Mouse (Mus musculus) limb, embryonic 10.5 days (tissue): ENCODE results near the gene Ccnd3. TPM values are rescaled to one million over a fixed set of nuclear protein-coding genes. Genes with fewer than 3 reads are reported as not detected.

Experiments
- DNase-seq: peaks from one replicate; pipeline ENCODE4 v3.0.0-alpha.2; 2017; ENCODE audit warnings: low spot score
- H3K27ac ChIP-seq: fragments of 300-500 bp; sonication (generic); 2 replicates; pipeline ENCODE4 v1.5.1; 2016; ENCODE audit warnings: mild to moderate bottlenecking
- H3K27me3 ChIP-seq: fragments of 300-500 bp; sonication (generic); 2 replicates; pipeline ENCODE4 v1.6.1; 2016; ENCODE audit warnings: low read depth, mild to moderate bottlenecking; ENCODE audit not compliant: poor library complexity, severe bottlenecking
- H3K36me3 ChIP-seq: fragments of 300-500 bp; sonication (generic); 2 replicates; pipeline ENCODE4 v1.6.1; 2016; ENCODE audit warnings: mild to moderate bottlenecking, moderate library complexity
- H3K4me1 ChIP-seq: fragments of 300-500 bp; sonication (generic); 2 replicates; pipeline ENCODE4 v1.6.1; 2016
- H3K4me3 ChIP-seq: fragments of 300-500 bp; sonication (generic); 2 replicates; pipeline ENCODE4 v1.5.1; 2016; ENCODE audit warnings: mild to moderate bottlenecking, moderate library complexity
- H3K9me3 ChIP-seq: fragments of 300-500 bp; sonication (generic); replicated peaks from 2 replicates; pipeline ENCODE4 v1.6.1; 2016; ENCODE audit warnings: mild to moderate bottlenecking
- WGBS: fragments of 180-500 bp; shearing (Covaris S2); methylation state at CpG from one replicate; pipeline ENCODE4 v1.1.7; 2016; 5-methylcytosine and 5-hydroxymethylcytosine counted together
- polyA plus RNA-seq: library from polyadenylated mRNA; unstranded; fragments of >200 nt; fragmentation: Nextera tagmentation; extraction: Ambion mirVana; gene quantifications from 2 replicates; pipeline ENCODE4 v1.2.1, GENCODE M21; 2016

Gene Ccnd3
- polyA plus RNA-seq, 1 experiment from 2014 or later, result 405 TPM

- no peaks in the 10 kb centered on the region for H3K27me3 ChIP-seq
- 92% methylated on average over 12 of the region's 12 CpGs for WGBS
- DNase-seq, result no peak
- no peaks in the 10 kb centered on the region for H3K36me3 ChIP-seq
- peaks cover 8% of the 10 kb centered on the region for H3K4me1 ChIP-seq
- no peak overlapping the region for H3K4me3 ChIP-seq
- no peaks in the 10 kb centered on the region for H3K9me3 ChIP-seq
- no peak overlapping the region for H3K27ac ChIP-seq
Measured at GRCm38 (mm10) chr17:47545154-47545553, 40.3 kb downstream of the Ccnd3 start.

GRCm38 (mm10) chr17:47545861-47546331 lies 41.0 kb downstream of the Ccnd3 start:
- 80% methylated on average over 17 of the region's 17 CpGs for WGBS
- Histone ChIP-seq H3K36me3 (no peaks in the 10 kb centered on the region), H3K27me3 (no peaks in the 10 kb centered on the region), H3K27ac (no peak overlapping the region), H3K4me3 (no peak overlapping the region), H3K4me1 (peaks cover 8% of the 10 kb centered on the region), H3K9me3 (no peaks in the 10 kb centered on the region)
- no peak for DNase-seq

- no peak overlapping the region for H3K27ac ChIP-seq
- no peak overlapping the region for H3K4me3 ChIP-seq
- 83% methylated on average over 7 of the region's 7 CpGs for WGBS
- no peaks in the 10 kb centered on the region for H3K36me3 ChIP-seq
- no peak for DNase-seq
- no peaks in the 10 kb centered on the region for H3K9me3 ChIP-seq
- H3K4me1 ChIP-seq, result no peaks in the 10 kb centered on the region
- no peaks in the 10 kb centered on the region for H3K27me3 ChIP-seq
Measured at GRCm38 (mm10) chr17:47551049-47551448, 46.2 kb downstream of the Ccnd3 start.

GRCm38 (mm10) chr17:47552994-47553393 lies 48.1 kb downstream of the Ccnd3 start:
- H3K4me3 ChIP-seq, result no peak overlapping the region
- H3K36me3 ChIP-seq, result no peaks in the 10 kb centered on the region
- no peak for DNase-seq
- H3K27ac ChIP-seq, result no peak overlapping the region
- no peaks in the 10 kb centered on the region for H3K4me1 ChIP-seq
- no peaks in the 10 kb centered on the region for H3K9me3 ChIP-seq
- H3K27me3 ChIP-seq, result no peaks in the 10 kb centered on the region

- no peaks in the 10 kb centered on the region for H3K27me3 ChIP-seq
- no peaks in the 10 kb centered on the region for H3K9me3 ChIP-seq
- WGBS, result 63% methylated on average over 10 of the region's 10 CpGs
- H3K4me1 ChIP-seq, result no peaks in the 10 kb centered on the region
- no peaks in the 10 kb centered on the region for H3K36me3 ChIP-seq
- no peak for DNase-seq
- H3K27ac ChIP-seq, result no peak overlapping the region
- H3K4me3 ChIP-seq, result no peak overlapping the region
Measured at GRCm38 (mm10) chr17:47554621-47555020, 49.8 kb downstream of the Ccnd3 start.

- Histone ChIP-seq H3K9me3 (no peaks in the 10 kb centered on the region), H3K27me3 (no peaks in the 10 kb centered on the region), H3K4me3 (no peak overlapping the region), H3K36me3 (no peaks in the 10 kb centered on the region), H3K27ac (no peak overlapping the region), H3K4me1 (no peaks in the 10 kb centered on the region)
- WGBS, result 69% methylated on average over 3 of the region's 3 CpGs
- DNase-seq, result no peak
Measured at GRCm38 (mm10) chr17:47557179-47557578, 52.3 kb downstream of the Ccnd3 start.

- WGBS, result 54% methylated on average over 6 of the region's 6 CpGs
Measured at GRCm38 (mm10) chr17:47559726-47560125, 54.9 kb downstream of the Ccnd3 start.

GRCm38 (mm10) chr17:47562875-47563274 lies 58.0 kb downstream of the Ccnd3 start:
- Histone ChIP-seq H3K9me3 (no peaks in the 10 kb centered on the region), H3K36me3 (no peaks in the 10 kb centered on the region), H3K4me3 (no peak overlapping the region), H3K27me3 (no peaks in the 10 kb centered on the region), H3K27ac (no peak overlapping the region), H3K4me1 (peaks cover 5% of the 10 kb centered on the region)
- WGBS, result 87% methylated on average over 6 of the region's 6 CpGs
- DNase-seq, result no peak

More at GRCm38 (mm10) chr17:47559726-47560125, 54.9 kb downstream of the Ccnd3 start:
- no peak for DNase-seq
- no peaks in the 10 kb centered on the region for H3K36me3 ChIP-seq
- H3K27ac ChIP-seq, result 0 out of 2 replicates have a peak overlapping the region, but pooled peaks have one; percentile 22
- no peaks in the 10 kb centered on the region for H3K4me1 ChIP-seq
- no peak overlapping the region for H3K4me3 ChIP-seq
- H3K9me3 ChIP-seq, result no peaks in the 10 kb centered on the region
- H3K27me3 ChIP-seq, result no peaks in the 10 kb centered on the region

- Histone ChIP-seq H3K9me3 (no peaks in the 10 kb centered on the region), H3K4me3 (no peak overlapping the region), H3K4me1 (peaks cover 5% of the 10 kb centered on the region), H3K27me3 (no peaks in the 10 kb centered on the region), H3K27ac (no peak overlapping the region), H3K36me3 (no peaks in the 10 kb centered on the region)
- 74% methylated on average over 5 of the region's 5 CpGs for WGBS
- DNase-seq, result no peak
Measured at GRCm38 (mm10) chr17:47564612-47565011, 59.8 kb downstream of the Ccnd3 start.

- Histone ChIP-seq H3K4me1 (peaks cover 5% of the 10 kb centered on the region), H3K27ac (no peak overlapping the region), H3K4me3 (no peak overlapping the region), H3K36me3 (no peaks in the 10 kb centered on the region), H3K9me3 (no peaks in the 10 kb centered on the region), H3K27me3 (no peaks in the 10 kb centered on the region)
- 14% methylated on average over 2 of the region's 2 CpGs for WGBS
- DNase-seq, result no peak
Measured at GRCm38 (mm10) chr17:47566133-47566532, 61.3 kb downstream of the Ccnd3 start.

- H3K9me3 ChIP-seq, result no peaks in the 10 kb centered on the region
- 74% methylated on average over 3 of the region's 3 CpGs for WGBS
- no peak for DNase-seq
- peaks cover 15% of the 10 kb centered on the region for H3K4me1 ChIP-seq
- H3K27me3 ChIP-seq, result no peaks in the 10 kb centered on the region
- no peak overlapping the region for H3K4me3 ChIP-seq
- no peaks in the 10 kb centered on the region for H3K36me3 ChIP-seq
- H3K27ac ChIP-seq, result 0 out of 2 replicates have a peak overlapping the region, but pooled peaks have one; percentile 5
Measured at GRCm38 (mm10) chr17:47567271-47567670, 62.4 kb downstream of the Ccnd3 start.

- 97% methylated on average over 3 of the region's 3 CpGs for WGBS
- H3K36me3 ChIP-seq, result no peaks in the 10 kb centered on the region
- H3K4me1 ChIP-seq, result peaks cover 26% of the 10 kb centered on the region
- no peak for DNase-seq
- H3K27me3 ChIP-seq, result no peaks in the 10 kb centered on the region
- no peak overlapping the region for H3K27ac ChIP-seq
- H3K4me3 ChIP-seq, result no peak overlapping the region
- no peaks in the 10 kb centered on the region for H3K9me3 ChIP-seq
Measured at GRCm38 (mm10) chr17:47568389-47568788, 63.5 kb downstream of the Ccnd3 start.

GRCm38 (mm10) chr17:47568951-47569527 lies 64.2 kb downstream of the Ccnd3 start:
- peaks cover 28% of the 10 kb centered on the region for H3K4me1 ChIP-seq
- no peak overlapping the region for H3K4me3 ChIP-seq
- 91% methylated on average over 10 of the region's 10 CpGs for WGBS
- DNase-seq, result no peak
- no peaks in the 10 kb centered on the region for H3K36me3 ChIP-seq
- H3K27me3 ChIP-seq, result no peaks in the 10 kb centered on the region
- no peaks in the 10 kb centered on the region for H3K9me3 ChIP-seq
- no peak overlapping the region for H3K27ac ChIP-seq

- Histone ChIP-seq H3K9me3 (no peaks in the 10 kb centered on the region), H3K27ac (peak overlapping the region; percentile 70), H3K36me3 (no peaks in the 10 kb centered on the region), H3K4me1 (peaks cover 33% of the 10 kb centered on the region), H3K4me3 (no peak overlapping the region), H3K27me3 (no peaks in the 10 kb centered on the region)
- 37% methylated on average over 7 of the region's 7 CpGs for WGBS
- no peak for DNase-seq
Measured at GRCm38 (mm10) chr17:47571621-47572020, 66.8 kb downstream of the Ccnd3 start.
